Mouse (Mus musculus) gastrocnemius, adult 18-20 months (tissue): Measurements from ENCODE around the gene Runx2. TPM values are rescaled to one million over a fixed set of nuclear protein-coding genes. Genes with fewer than 3 reads are reported as not detected.

Experiments
- DNase-seq: peaks from one replicate; pipeline ENCODE4 v3.0.0; 2021; ENCODE audit warnings: low spot score
- total RNA-seq, 2 experiments: library from RNA; stranded (reverse); gene quantifications; 2 replicates each; pipeline ENCODE4 v1.2.3; 2021

Runx2 gene
- total RNA-seq, 2 experiments from 2014 or later, result 0.37 to 0.76 TPM

DNA sequence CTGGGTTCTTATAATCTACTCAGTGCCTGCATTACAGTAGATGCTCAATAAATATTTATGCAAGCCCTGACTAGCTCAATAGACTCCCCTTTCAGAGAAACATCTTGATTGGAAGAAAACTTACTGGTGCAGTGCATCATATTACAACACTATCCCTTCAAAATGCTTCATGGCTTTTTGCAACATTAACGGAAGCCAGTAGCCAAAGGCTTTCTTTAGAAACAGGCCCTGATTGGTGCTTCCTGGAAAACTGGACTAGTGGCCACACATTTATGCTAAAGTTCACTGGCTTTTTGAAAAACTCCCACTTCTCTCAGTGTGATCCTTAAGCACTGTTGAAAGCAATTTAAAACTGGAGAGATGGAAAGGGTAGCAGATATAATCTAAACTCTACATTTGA is 151.4 kb downstream of the Runx2 start:
- no peak for DNase-seq

DNA sequence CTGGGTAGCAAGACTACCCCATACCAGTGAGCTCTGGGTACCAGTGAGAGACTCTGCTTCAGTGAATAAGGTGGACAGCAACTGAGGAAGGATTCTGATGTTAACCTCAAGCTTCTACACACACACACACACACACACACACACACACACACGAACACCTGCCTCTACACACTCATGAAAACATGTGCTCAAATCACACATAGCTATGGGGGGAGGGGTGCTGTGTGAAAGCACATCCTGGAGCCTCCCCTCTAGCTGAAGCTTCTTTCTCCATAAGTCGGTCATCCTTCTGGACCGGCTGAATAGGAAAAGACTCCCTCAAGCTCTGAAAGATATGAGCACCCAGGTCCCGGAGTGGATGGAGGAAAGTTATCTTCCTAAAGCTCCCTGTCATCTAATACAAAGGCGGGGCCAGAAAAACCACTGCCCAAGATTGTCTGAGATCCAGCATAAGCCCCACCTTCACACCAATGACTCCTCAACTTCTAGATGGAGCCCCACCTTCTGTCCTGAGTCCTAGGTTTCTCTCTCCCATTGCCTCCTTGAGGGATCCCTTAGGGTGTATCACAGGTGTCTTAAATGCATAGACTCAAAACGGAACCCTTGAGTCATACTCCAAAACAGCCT is 152.4 kb downstream of the Runx2 start:
- DNase-seq, result no peak

DNA sequence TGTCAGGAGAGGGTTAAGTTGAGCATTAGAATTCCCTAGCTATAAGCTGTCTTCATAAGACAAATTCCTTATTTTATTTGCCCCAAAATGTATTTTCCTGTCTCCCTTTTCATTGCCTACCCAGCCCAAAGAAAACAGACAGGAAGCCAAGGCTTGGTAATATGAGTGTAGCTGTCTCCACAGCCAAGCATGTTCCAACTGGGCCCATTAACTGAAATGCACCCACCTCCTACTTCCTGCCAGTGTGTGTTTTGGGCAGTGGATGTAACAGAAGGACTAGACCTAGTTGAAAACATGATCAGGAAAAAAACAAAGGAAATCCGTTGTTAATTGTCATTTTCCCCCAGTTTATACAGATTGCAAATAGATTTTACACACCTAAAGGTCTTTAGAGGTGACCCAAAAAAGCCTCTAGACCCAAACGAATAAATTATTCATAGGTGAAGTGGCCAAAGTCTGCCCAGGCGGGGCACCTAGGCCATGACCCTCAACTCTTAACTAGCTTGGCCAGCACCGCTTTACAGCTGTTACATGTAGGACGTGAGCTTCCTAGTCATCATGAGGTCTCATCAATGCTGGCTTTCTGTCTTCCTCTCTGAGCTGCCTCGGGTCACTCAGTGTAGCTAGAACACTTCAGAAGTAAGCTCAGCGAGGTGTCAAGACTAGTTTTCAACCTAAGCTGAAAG is 154.3 kb downstream of the Runx2 start:
- DNase-seq, result peak; percentile 36

- DNase-seq, result no peak
These were observed 160.1 kb downstream of the Runx2 start for GRCm38 (mm10) chr17:44654503-44654902.

GRCm38 (mm10) chr17:44653081-44653480 is 161.5 kb downstream of the Runx2 start:
- no peak for DNase-seq

- DNase-seq, result no peak
These were observed 162.5 kb downstream of the Runx2 start for GRCm38 (mm10) chr17:44652054-44652453.

- DNase-seq, result no peak
These were observed 163.0 kb downstream of the Runx2 start for GRCm38 (mm10) chr17:44651613-44652012.

- no peak for DNase-seq
These were observed 164.2 kb downstream of the Runx2 start for GRCm38 (mm10) chr17:44650431-44650830.

DNA sequence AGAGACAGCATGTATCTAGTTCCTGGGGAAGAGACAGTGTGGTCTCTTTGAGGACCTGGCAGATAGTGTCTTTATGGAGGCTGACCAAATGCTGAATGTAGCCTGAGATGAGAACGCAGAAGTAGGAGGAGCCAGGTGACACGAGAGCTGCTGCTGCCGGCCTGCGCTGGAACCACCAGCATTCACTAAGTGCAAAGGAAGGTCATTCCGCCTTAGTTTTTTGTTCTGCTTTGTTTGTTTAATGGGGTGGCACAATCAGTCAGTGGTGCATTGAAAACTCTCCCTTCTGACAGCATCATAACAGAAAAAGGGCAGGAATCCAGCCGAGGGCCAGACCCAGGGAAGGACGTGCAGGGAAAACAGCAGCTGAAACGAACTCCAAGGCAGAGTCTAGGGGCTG is 165.5 kb downstream of the Runx2 start:
- no peak for DNase-seq

DNA sequence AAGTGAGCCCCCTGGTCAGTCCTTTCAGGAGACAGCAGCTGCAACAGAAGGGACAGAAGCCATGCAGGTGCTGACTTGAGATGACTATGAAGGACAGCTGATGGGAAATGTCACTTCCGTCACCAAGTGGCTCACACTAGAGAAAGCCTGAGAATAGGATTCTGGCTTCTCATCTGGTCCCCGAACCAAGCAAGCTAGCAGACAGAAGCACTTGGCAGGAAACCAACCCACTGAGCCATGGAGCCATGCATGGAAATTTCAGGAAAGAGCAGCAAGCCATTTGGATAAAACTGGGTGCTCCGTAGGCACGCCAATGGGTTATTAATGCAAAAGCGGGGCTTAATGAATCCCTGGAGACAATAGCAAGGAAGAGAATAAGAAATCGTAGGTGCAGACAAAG is 166.7 kb downstream of the Runx2 start:
- no peak for DNase-seq

DNA sequence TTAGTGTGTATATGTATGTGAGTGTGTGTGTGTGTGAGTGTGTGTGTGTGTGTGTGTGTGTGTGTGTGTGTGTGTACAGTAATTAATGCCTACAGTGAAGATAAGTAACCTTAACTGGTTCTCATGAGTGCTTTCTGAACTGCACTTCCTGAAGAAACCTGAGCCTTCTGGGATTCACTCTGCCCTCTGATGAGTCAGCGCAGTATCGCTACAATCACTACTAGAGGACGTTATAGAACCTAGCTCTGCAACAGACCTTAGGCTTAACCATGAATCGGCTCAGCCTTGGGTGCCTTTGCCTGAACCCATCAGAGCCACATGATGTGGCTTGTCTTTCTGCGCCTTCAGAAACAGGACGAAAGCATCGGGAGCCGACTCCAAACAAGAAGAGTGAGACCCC is 169.5 kb downstream of the Runx2 start:
- DNase-seq, result no peak

DNA sequence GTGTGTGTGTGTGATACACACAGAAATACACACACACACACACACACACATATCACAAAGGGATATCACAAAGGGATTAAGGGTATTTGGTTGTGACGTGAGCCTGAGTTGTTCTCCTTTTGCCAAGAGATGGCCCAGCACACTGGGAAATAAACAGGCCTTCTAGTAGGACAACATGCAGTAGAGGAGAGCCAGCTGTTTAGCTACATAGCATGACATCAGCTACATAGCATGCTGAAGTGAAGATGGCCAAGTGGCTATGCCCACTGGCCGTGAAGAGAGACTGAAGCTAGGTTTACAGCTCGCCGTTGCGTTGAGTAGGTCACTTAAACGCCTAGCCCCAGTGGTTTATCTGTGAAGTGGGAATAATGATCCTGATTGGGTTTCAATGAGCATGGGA is 171.3 kb downstream of the Runx2 start:
- no peak for DNase-seq

GRCm38 (mm10) chr17:44642126-44642525 is 172.5 kb downstream of the Runx2 start:
- no peak for DNase-seq

GRCm38 (mm10) chr17:44640910-44641309 is 173.7 kb downstream of the Runx2 start:
- DNase-seq, result no peak

DNA sequence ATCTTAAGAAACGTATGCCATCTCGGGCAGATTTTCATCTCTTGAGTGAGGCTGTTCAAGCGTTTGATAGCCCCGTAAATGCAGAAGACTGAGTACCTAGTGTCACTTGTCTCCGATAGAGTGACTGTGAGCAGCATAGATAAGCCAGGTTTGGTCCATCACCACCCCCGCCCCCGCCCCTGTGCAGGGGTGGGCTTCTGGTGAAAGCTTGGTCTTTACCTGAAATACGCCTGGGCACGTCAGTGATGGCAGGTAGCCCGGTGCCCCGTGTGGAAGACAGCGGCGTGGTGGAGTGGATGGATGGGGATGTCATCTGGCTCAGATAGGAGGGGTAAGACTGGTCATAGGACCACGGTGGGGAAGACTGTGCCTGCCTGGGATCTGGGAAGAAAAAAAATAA is 175.2 kb downstream of the Runx2 start:
- DNase-seq, result no peak

GRCm38 (mm10) chr17:44637181-44637880 is 177.3 kb downstream of the Runx2 start:
- DNase-seq, result no peak

DNA sequence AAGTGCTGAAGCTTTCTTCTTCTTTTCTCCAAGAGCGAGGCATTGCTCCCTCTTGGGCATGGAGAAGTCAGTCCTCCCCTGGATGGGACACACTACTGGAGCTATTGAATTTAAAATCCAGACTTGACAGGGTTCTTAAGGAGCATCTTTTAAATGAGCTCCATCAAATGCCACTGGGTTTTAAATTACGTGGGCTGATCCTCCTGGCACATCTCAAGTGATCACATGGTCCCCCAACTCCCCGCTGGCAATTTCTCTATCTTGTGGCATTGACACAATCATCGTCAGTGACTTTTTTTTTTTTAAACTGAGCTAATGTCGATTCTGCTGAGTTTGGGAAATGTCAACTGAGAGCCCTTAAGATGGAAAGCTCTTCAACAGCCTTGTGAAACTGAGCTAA is 180.1 kb downstream of the Runx2 start:
- no peak for DNase-seq

GRCm38 (mm10) chr17:44633607-44634415 is 180.8 kb downstream of the Runx2 start:
- DNase-seq, result no peak

GRCm38 (mm10) chr17:44632941-44633340 is 181.7 kb downstream of the Runx2 start:
- DNase-seq, result no peak

DNA sequence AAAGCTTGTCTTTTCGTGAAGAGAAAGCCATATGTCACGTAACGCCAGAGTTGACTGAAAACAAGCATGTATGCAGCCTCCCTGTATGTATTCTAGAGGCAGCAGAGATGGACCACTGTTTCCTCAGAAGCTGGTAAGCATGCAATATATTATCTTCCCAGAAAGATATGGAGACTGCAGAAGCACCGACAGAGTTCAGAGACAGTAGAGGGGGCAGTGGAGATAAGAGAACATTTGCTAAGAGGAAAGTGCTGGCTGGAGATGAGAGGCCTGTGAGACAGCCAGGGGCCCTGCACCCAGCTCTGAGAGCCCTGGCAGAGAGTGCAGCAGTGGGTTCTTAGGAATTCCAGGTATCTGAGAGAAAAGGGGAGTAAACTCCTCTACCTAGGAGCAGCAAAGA is 182.3 kb downstream of the Runx2 start:
- DNase-seq, result no peak

DNA sequence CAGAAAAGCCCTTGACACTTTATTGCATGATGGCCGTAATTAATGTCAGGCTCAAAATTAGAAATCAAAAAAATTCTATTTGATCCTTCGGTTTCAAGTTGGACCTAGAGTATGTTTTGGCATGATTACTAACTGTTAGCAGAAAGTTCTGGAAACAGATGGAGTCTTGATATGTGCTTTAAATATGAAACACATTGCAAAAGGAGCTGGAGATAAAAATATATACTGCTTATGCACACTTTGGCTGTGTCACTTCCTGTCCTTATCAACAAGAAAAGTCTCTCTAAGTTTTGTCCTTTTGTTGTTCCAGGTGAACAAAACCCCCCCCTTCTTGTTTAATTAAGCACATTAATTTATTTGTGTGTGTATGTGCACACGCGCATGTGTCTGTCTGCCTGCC is 183.0 kb downstream of the Runx2 start:
- DNase-seq, result no peak

GRCm38 (mm10) chr17:44627317-44627716 is 187.3 kb downstream of the Runx2 start:
- no peak for DNase-seq
